Mouse (Mus musculus) cerebellum, adult 8-10 months (tissue): Measurements from ENCODE around the gene Ostn.
"Not testable (repeated sequence)": the region's sequence is repeated elsewhere in the genome, so short reads cannot be mapped to it uniquely, and the experiment has no call there.

Experiments
- DNase-seq: peaks from one replicate; pipeline ENCODE4 v3.0.0; 2022

Ostn gene

DNA sequence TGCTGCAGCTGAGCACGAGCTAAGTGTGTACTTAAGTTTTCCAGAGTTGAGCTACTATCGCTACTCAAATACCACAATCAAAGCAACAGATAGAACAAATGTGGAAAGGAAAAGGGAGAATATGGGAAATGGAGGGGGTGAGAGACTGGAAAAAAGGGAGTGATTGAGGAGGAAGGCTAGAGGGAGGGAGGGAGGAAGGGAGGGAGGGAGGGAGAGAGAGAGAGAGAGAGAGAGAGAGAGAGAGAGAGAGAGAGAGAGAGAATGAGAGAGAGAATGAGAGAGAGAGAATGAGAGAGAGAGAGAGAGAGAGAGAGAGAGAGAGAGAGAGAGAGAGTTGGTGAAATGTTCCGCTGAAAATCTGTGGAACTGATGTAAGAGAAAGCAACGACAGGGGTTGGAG, at the start of gene Ostn:
Gene Ostn, plus strand, starts transcription at position 301 of the 400 bp plus-strand sequence.
- not testable (repeated sequence) for DNase-seq

DNA sequence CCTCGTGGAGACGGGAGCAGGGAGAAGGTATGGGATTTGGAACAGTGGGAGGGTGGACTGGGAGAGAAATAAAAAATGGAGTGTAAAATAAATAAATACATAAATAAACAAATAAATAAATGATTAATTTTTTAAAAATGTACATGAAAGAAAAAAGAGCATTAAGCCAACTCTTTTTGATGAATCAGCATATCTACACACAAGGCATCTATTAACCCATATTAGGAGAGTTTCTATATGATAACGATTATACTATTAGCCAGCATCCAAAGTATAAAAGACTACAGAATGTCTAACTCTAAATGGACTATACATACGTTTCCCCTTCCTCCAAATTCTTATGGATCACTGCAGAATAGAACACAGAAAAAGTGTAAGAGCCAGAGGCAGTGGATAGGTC, 38.5 kb upstream of the Ostn start:
- no peak for DNase-seq

DNA sequence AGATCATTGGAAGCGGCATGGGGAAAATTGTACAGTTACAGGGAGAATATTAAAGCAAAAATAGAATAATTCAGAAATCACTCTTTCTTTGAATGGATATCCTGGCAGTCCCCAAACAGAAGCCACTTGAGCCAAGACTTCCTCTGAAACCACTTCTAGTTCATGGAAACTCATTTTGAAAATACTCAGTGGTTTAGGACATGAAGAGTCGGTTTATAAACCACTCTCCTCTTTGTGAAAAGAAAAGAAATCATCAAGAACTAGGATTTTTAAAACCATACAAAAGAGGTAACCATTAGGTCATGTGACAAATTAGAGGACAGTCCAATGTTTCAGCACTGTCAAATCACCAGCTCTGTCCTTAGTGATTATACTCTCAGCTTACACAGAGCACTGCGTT, 19.9 kb upstream of the Ostn start:
- DNase-seq = no peak

DNA sequence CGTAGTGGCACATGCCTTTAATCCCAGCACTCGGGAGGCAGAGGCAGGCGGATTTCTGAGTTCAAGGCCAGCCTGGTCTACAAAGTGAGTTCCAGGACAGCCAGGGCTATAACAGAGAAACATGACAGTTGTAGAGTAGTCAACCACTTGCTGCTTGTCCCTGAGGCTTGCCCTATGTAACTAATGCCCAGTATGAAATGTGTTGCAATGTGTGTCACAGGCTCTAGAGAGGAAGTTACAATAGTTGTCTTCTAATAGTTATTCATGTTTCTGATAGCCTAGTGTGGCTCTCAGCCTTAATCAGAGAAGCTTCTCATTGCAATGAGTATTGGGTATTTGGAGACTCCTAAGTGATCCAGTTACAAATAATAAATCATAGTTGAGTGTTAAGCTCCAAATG, 10.8 kb upstream of the Ostn start:
- no peak for DNase-seq

DNA sequence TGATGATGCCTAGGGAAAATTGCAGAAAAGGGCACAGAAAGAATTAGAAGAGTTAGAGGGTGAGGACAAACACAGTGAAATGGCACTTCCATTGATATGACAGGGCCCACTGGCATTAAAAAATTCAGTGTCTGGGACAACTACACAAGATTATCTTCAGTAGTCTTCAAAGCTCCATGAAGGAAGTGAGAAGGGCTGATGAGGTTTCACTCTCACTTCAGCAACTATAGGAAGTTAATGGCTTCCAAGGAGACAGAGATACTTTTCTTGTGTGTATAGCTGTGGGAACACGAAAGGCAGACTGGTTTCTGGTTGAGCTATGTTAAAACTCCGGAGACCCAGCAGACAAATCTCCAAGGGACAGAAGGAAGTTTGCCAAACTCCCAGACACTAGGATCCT, 10.4 kb upstream of the Ostn start:
- no peak for DNase-seq

DNA sequence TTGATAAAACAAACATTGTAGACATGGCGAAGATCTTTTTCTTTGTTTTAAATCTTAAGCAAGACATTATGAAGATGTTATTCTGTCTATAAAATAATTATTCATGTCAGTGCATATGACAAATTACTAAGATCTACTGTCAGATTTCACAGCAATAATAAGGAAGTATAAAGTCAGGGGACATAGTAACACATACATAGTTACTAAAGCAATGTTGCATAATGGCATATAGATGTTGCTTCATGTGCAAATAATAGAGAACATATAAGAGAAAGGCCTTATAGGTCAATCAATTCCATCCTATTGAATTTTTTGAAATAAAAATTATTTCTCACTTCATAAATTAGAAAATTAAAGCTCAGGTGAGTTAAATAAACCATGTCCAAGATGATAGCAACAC, 11.8 kb downstream of the Ostn start:
- no peak for DNase-seq

DNA sequence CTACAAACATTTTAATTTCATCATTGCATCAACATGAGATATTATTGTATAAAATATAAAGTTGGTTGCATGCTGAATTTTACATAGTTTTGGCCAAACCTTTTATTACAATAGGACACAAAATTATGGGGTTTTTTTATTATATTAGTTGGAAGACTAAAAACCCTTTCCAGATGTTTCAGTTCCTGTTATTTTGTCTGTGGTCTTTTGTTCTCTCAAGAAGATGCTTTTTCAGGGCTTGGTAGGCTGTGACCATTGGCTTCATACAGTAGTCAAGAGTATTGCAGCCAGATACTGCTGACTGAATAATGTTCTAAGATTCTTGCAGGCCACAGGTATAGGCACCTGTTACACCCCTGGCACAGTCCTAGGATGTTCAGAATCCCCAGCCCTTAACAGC, 14.8 kb downstream of the Ostn start:
- DNase-seq = no peak

DNA sequence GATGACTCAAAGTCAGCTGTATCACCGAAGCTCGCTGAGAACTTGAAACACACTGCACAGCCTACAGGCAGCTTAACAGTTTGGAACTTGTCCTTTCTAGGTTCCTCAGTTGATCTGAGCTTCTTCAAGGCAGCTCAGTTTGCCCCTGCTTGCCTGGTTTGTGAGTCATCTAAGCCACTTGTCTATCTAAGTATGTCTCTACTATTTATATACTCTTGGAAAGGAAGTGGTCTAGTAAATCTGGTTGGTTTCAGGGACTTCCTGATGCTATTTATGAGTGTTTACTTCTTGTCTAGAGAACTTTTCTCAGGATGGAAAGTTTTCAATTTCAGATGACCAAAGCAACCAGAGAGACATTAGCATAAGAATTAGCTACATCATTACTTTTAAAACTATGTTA, 19.2 kb downstream of the Ostn start:
- DNase-seq = no peak

DNA sequence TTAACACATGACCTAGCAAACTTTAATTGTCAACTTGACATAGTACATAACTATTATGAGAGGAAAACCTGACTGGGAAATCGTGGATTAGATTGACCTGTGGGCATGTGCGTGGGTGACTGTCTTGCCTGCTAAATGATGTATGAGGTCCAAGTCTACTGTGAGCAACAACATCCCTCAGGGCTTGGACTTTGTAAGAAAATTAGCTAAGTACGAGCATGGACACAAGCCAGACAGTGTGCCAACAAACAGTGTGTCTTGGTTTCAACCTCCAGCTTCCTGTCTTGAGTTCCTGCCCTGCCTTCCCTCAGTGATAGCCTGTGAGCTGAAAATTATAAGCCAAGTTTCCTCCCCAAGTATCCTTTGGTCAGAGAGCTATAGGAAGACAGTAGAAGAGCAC, 40.2 kb downstream of the Ostn start:
- no peak for DNase-seq

DNA sequence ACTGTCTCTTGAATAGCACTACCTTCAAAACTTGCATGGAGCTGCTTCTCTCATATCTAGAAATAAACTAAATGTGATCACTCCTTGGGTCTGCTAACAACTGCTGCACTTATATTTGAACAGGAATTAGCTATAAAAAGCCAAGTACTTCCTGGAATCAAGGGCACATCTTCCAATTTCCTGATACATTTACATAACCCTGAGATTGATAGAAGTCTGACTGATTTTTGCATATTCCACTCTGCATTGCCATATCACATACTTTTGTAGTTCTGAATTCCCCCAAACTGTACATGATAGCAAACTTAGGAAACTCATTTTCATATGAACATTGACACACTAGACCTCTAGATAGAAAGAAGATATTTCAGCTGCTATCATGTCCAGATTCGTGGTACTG, 41.1 kb downstream of the Ostn start:
- DNase-seq = no peak

DNA sequence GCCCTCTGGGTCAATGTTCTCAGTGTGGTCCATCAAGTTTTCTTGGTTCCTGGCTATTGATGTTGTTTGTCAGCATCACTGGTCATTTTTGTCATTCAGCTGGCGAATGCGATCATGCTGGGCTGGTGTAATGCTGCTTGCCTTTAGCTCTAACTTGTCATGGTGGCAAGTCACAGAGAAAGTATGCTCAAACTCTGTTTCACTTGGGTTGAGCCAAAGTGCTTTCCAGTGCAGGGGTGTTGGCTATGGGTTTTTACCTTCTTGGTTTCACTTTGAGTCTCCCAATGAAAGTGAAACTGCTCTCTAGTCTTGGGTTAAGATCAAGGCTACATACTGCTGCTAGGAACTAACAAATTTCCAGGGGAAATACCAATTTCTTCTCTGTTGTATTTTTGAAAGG, 41.9 kb downstream of the Ostn start:
- no peak for DNase-seq

DNA sequence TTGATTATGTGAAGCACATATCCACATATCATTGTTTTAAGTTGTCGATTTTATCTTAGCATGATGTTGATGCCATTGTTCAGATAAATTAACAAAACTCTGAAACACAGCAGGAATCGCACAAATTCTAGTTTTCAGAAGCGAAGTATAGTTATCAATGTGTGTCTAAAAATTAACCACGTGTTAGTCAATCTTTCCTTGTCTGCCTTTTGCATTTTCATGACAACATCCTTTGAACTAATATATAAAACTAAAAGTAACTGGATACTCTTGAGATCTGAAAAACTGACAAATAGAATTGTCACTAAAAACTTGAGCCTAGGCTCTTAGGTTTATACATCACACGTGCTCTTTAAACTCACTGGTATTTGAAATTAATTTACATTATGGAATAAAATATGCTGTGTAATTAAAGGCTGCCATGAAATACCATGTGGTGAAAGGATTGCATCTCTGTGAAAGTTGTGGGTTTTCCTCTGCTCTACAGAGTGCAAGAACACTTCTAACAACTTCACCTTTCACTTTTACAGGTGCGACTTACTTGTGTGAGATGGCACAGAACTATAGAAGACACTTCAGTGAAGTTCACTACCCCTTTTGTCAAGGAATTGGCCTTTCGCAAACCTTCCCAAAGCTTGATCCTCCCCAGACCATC, 42.7 kb downstream of the Ostn start:
- DNase-seq = no peak

DNA sequence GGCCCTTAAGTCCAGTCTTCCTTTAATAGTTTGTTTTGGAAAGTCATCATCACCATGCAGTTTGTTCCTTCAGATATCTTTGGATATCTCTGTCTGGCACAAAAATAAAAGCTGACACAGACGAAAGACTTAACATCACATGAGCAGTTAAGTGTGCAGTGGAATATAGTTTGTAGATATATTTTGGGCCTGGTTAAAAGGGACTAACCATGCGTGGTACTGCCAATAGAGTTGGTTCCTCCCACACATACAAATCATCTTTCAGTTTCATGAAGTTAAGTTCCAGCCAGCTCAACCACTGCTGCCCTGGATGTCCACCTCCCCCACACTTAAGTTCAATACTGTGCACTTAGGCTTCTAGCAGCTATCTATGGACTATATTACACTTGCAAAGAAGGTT, 47.2 kb downstream of the Ostn start:
- DNase-seq = no peak

DNA sequence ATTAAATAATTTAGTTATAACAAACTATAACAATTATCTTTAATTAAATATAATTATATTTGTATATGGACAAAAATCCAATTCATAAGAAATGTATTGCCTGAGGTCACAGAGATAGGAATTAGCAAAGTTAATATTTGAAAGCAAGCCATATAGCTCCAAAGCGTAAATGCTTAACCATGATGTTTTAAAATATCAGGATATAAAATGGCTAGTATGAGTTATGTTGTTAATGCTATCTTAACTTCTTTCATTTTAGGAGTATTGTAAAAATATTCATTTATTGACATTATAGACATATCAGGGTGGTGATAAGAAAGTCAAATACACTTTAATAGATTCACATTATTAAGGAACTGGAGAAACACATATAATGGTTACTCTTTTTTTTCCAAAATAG, 52.8 kb downstream of the Ostn start:
- no peak for DNase-seq

DNA sequence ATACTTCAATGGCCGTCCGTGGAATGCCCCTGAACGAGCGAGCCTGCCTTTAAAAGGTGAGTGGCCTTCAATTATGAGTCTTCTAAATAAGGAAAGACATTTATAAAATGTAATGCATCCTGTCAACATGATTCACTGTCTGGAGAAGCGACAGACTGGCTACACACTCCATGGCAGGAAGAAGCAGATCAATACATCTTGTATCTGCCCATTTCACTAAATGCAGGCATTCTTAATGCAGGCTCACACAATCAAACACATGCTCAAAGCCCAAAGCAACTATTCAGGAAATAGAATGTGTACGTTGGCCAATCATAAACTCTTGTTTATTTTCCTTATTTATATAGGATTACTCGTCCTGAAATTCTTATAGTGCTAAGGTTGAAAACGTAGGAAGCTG, 62.9 kb downstream of the Ostn start, which contains the start of gene Uts2b:
Gene Uts2b, minus strand, starts transcription at position 49 of the 400 bp plus-strand sequence.
- no peak for DNase-seq

DNA sequence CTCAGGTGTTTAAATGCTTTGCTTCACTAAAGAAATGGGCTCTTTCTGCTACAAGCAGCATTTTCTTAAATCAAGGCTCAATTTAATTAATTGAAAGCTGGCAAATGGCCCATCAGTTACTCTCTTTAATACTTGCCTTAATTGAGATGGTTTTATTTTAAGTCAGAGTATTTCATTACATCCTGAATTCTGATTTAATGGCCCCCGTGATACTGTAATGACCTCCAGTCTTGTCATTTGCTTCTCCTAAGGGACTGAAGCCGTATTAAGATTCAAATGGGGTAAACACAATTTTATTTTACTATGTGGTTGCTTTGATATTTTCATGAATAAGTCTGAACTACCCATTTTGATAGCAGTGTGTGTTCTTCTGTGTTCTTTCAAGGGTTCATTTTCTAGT, 63.4 kb downstream of the Ostn start:
- no peak for DNase-seq

DNA sequence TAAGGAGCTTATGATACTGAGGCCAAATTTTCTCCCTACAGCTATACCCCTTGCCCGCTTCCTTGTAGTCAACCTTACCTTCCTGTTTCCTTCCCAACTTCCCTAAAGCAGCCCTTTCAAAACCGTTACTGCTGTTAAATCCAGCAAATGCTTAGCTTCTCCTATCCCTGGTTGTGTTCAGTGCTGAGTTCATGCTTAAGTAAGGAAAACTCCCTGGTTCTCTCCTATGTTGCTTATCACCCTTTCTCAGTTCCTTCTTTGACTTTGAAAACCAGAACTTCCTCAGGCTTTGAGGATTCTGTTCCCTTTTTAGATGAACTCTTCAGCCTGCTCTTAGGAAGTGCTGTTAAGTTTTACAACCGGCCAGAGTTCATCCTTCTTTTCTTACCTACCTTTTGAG, 66.8 kb downstream of the Ostn start:
- no peak for DNase-seq

DNA sequence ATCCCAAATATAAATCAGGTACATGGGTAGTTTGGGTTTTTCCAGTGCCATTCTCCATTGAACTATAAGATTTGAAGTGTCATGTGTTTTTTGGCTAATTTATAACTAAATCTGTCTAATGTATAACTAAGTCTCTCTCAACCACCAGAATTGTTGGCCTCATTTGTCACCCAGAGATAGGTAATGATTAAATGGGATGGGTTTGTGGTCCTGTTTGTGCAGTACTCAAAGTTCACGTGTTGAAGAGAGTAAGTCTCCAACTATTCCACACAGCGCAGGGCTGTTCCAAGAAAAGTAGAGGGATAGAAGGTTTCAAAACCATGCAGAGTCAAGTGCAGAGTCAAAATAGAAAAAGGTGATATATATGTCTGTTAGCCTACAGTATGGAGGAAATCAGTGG, 68.0 kb downstream of the Ostn start:
- DNase-seq = no peak

DNA sequence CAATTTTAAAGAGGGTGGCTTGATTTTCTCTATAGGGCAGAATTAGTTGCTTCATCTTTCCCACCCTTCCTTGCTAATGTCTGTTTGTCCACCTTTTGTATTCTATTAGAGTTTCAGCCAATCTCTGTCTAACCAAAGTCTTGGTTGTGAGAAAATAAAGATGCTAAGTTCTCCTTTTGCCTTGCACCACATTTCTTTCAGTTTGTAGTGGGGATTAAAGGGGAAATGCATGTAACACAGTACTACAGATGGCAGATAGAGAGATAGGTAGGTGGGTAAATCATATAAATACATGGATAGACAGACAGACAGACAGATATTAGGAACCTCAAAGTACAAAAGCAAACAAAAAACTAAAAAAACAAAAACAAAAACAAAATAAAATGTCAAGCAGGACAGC, 69.3 kb downstream of the Ostn start:
- DNase-seq = no peak

DNA sequence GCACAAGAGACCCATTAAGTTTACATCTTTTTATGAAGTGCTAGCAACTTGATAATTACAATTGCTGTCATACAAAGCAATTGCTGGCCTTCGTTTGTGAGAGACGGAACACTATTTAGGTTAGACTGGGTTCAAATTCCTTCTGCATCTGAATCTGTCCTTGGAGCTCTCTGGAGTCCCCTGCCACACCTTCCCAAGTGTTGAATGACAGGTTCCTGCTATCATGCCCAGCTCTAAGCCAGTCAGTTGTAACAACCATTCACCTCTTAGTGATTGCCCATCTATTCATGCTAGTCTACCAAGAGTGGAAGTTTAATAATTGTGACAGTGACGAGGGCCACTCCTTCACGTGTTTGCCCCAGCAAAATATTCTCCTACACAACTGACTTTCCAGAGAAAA, 74.9 kb downstream of the Ostn start:
- no peak for DNase-seq

DNA sequence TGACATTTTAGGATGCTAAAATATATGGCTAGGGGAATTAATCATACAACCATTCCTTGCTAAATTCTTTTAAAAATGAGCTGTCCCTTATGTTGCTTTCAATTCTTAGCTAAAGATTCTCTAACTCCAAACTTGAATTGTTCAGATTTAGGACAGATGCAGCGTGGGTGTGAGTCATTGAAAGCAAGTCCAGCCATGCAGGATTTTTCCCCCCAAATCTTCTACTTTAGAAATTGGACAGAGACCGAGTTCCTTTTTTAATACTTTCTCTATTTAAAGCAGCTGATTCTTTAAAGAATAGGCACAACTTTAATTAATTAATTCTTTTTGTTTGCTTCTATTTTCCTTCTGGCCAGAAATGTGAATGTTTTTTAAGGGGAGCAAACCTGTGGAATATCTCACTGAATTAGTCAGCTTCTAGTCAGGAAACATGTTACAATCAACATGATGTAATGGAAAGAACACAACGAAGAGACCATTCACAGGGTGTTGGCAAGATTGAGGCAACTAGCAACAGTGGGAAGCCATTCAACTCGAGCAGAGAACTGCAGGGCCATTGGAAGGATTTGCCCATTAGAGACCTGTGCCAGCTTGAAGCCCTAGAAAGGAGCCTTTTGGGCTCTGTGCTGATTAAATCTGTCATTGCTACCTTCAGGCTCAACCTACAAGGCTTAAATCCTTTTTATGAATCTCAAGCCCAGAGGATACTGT, 77.8 kb downstream of the Ostn start:
- no peak for DNase-seq

DNA sequence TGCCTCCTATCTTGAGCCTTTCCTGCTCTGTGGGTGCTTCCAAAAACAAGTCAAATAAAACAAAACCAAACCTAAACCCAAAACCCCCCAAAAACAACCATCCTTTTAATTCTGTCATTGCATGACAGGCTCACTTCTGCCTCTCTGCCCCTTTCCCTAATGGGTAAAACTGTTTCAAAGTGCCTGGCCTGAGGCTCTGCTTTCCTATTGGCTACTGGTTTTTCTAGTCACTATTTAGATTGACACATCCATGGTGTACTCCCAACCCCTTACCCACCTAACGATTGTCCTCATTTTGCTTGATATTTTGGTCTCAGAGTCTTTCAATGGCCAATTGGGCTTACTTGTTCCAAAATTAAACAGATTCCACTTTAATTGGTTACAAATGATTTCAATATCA, 78.4 kb downstream of the Ostn start:
- DNase-seq = no peak

DNA sequence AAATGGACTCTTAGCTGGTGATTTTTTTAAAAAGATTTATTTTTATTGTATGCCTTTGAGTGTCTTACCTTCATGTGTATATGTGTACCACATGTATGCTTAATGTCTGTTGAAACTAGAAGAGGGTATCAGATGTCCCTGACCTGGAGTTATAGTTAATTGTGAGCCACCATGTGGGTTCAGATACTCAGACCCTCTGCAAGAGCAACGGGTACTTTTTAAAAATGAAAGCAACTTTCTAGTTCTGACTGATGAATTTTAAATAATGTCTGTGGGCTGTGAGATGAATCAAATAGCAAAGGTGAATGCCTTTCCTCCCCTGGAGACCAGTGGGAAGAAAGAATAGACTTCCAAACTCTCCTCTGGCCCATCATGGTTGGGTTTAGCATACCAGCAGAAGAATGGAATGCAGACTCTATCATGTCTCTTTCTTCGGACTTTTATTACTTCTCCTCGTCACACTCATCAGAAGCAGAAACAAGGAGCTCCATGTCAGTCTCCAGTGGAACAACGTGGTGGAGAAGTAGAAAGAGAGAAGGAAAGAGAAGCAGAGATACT, 79.6 kb downstream of the Ostn start:
- no peak for DNase-seq
